Mouse (Mus musculus) liver, postnatal 0 days (tissue): ENCODE measurements around the gene Cacybp. TPM values are rescaled to one million over a fixed set of nuclear protein-coding genes. Genes with fewer than 3 reads are reported as not detected.
A peak's percentile ranks its signal among the peaks of the same experiment; 100 is the strongest.

Experiments used
- ATAC-seq: fragments of 200-750 bp; cut with Nextera tagmentation; 2 replicates; pipeline ENCODE4 v1.8.0; 2017; ENCODE audit warnings: mild to moderate bottlenecking, moderate library complexity
- DNase-seq: peaks from one replicate; pipeline ENCODE4 v3.0.0-alpha.2; 2016
- H3K27ac ChIP-seq: fragments of 300-500 bp; sonication (generic); 2 replicates; pipeline ENCODE4 v1.5.1; 2014; ENCODE audit warnings: antibody characterized with exemption, moderate library complexity, mild to moderate bottlenecking, low read depth
- H3K27me3 ChIP-seq: fragments of 300-500 bp; sonication (generic); 2 replicates; pipeline ENCODE4 v1.6.1; 2014; ENCODE audit warnings: low read length, control low read depth, mixed read lengths; ENCODE audit not compliant: insufficient read depth
- H3K36me3 ChIP-seq: fragments of 300-500 bp; sonication (generic); replicated peaks from 2 replicates; pipeline ENCODE4 v1.6.1; 2014; ENCODE audit warnings: mild to moderate bottlenecking, control low read depth, low read length, moderate library complexity, mixed read lengths; ENCODE audit not compliant: insufficient read depth
- H3K4me1 ChIP-seq: fragments of 300-500 bp; sonication (generic); 2 replicates; pipeline ENCODE4 v1.6.1; 2014; ENCODE audit warnings: antibody characterized with exemption, mild to moderate bottlenecking, control low read depth; ENCODE audit not compliant: insufficient read depth
- H3K4me2 ChIP-seq: fragments of 300-500 bp; sonication (generic); 2 replicates; pipeline ENCODE4 v1.6.1; 2014; ENCODE audit warnings: low read depth, mild to moderate bottlenecking, low read length, moderate library complexity, mixed read lengths
- H3K4me3 ChIP-seq: fragments of 300-500 bp; sonication (generic); 2 replicates; pipeline ENCODE4 v1.5.1; 2014; ENCODE audit warnings: low read depth, low read length
- H3K9ac ChIP-seq: fragments of 300-500 bp; sonication (generic); replicated peaks from 2 replicates; pipeline ENCODE4 v1.6.1; 2014; ENCODE audit warnings: mild to moderate bottlenecking, moderate library complexity
- H3K9me3 ChIP-seq: fragments of 300-500 bp; sonication (generic); 2 replicates; pipeline ENCODE4 v1.6.1; 2016; ENCODE audit warnings: mild to moderate bottlenecking, control low read depth, low read length, mixed read lengths
- CTCF ChIP-seq: sonication (generic); IDR thresholded peaks from 2 replicates; pipeline ENCODE4 v1.5.1; 2016; ENCODE audit warnings: antibody characterized with exemption, low read depth
- EP300 ChIP-seq: IDR thresholded peaks from 2 replicates; pipeline ENCODE4 v1.6.1; 2016; ENCODE audit warnings: antibody characterized with exemption, low read depth, mild to moderate bottlenecking
- whole genome bisulfite sequencing: fragments of 180-500 bp; shearing (Covaris S2); extraction: QIAGEN DNeasy Blood & Tissue Kit; methylation state at CpG from one replicate; pipeline ENCODE4 v1.1.7; 2014; ENCODE audit not compliant: insufficient replicate concordance; 5-methylcytosine and 5-hydroxymethylcytosine counted together
- polyA plus RNA-seq: library from polyadenylated mRNA; unstranded; fragments of >200 nt; fragmentation: Nextera tagmentation; extraction: Ambion mirVana; gene quantifications from 2 replicates; pipeline ENCODE4 v1.2.1, GENCODE M21; 2015

The Cacybp gene
- polyA plus RNA-seq, 1 experiment from 2014 or later, result 75.2 TPM

DNA sequence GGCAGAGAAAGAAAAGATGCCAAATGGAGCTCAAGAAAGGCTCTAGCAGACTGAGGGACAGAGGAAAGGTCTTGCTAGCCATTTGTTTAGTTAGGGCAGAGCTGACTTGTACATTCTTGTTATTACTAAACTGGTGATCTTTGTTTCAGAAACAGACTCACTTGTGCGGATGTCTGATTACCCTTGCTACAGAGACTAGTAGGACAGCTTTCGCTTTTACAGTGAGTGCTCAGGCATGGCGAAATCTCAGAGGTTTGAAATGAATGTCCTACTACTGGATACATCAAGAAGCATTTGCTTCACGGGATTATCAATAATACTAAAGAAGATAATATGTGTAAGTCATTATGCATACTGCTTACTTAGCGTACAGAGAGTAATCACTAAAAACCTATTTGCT lies 32.0 kb upstream of the Cacybp start:
- Histone ChIP-seq H3K9me3 (no peaks in the 10 kb centered on the region), H3K4me1 (no peaks in the 10 kb centered on the region), H3K9ac (no peak overlapping the region), H3K27me3 (no peaks in the 10 kb centered on the region), H3K36me3 (0 out of 2 replicates have a peak, but pooled peaks cover 4% of the 10 kb centered on the region), H3K4me2 (no peak overlapping the region), H3K4me3 (no peak overlapping the region), H3K27ac (no peak overlapping the region)
- ATAC-seq, result no peak
- TF ChIP-seq CTCF (no peak), EP300 (no peak)
- no peak for DNase-seq
- 78% methylated on average over 5 of the region's 5 CpGs for WGBS

DNA sequence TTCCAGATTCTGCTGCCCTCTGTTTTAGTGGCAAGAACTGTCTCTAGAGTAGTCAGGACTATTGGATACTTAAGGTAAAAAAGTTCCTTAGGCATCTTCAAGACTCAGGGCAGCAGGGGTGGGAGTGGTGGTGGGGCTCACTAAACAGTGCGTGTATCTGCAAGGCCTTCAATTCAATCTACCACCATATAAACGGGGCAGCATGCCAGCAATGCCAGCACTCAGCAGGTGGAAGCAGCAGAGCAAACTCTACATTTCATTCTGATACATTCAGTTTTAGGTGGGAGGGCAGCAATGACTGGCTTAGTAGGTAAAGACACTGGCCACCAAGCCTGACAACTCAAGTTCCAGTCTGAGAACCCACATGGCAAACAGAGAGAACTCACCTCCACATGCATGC lies 27.4 kb upstream of the Cacybp start:
- DNase-seq, result no peak
- H3K4me1 ChIP-seq, result no peaks in the 10 kb centered on the region
- no peak for ATAC-seq
- H3K9me3 ChIP-seq, result no peaks in the 10 kb centered on the region
- no peak overlapping the region for H3K9ac ChIP-seq
- 0 out of 2 replicates have a peak, but pooled peaks cover 15% of the 10 kb centered on the region for H3K36me3 ChIP-seq
- TF ChIP-seq CTCF, result no peak
- no peak for TF ChIP-seq EP300
- WGBS, result 80% methylated on average over 2 of the region's 2 CpGs
- no peak overlapping the region for H3K4me3 ChIP-seq
- H3K4me2 ChIP-seq, result no peak overlapping the region
- no peak overlapping the region for H3K27ac ChIP-seq
- H3K27me3 ChIP-seq, result no peaks in the 10 kb centered on the region

GRCm38 (mm10) chr1:160238852-160239443 lies 26.3 kb upstream of the Cacybp start:
- 90% methylated on average over 1 of the region's 1 CpGs for WGBS
- H3K27me3 ChIP-seq, result no peaks in the 10 kb centered on the region
- H3K4me1 ChIP-seq, result no peaks in the 10 kb centered on the region
- H3K27ac ChIP-seq, result no peak overlapping the region
- ATAC-seq (no peak), DNase-seq (no peak)
- H3K4me2 ChIP-seq, result no peak overlapping the region
- no peak for TF ChIP-seq EP300
- no peak for TF ChIP-seq CTCF
- no peak overlapping the region for H3K4me3 ChIP-seq
- H3K9me3 ChIP-seq, result no peaks in the 10 kb centered on the region
- 0 out of 2 replicates have a peak, but pooled peaks cover 16% of the 10 kb centered on the region for H3K36me3 ChIP-seq
- no peak overlapping the region for H3K9ac ChIP-seq

DNA sequence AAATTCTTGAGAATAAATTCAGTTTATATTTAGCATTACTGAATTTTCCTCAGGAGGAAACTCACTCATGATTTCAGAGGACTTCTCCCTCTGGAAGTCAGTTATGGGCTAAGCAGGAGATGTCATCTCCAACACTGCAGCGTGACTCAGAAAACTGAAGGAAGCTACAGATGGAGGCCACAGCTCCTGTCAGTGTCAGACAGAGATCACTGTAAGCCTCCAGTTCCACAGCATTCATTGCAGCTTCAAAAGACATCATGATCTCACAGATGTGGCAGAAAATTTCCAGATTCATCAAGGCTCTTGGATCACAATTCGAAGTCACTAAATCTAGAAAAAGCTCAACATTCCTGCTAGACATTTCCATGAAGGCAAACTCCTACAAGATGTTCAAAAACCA lies 25.3 kb upstream of the Cacybp start:
- ATAC-seq (no peak), DNase-seq (no peak)
- Histone ChIP-seq H3K9me3 (no peaks in the 10 kb centered on the region), H3K27ac (no peak overlapping the region), H3K4me3 (no peak overlapping the region), H3K36me3 (0 out of 2 replicates have a peak, but pooled peaks cover 16% of the 10 kb centered on the region), H3K27me3 (no peaks in the 10 kb centered on the region), H3K4me1 (no peaks in the 10 kb centered on the region), H3K4me2 (no peak overlapping the region), H3K9ac (no peak overlapping the region)
- TF ChIP-seq CTCF, result no peak
- no peak for TF ChIP-seq EP300
- WGBS, result 93% methylated on average over 2 of the region's 2 CpGs

DNA sequence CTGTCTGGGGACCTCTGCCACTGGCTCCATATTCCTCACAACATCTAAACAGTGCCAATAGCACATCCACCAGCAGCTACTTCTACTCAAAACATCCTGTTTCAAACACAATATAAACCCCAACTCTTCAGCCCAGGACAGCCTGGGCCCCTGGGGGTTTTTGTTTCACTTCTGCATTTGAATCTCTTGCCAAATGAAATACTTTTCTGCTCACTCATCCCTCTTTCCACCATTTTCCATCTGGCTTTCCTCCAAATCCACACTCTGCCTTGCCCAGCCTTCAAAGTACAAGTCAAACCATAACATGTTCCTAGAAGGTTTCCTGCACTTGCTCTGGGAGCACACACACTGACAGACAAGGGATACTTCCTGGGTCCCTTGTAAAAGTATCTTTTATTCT lies 21.2 kb upstream of the Cacybp start:
- DNase-seq (peak; percentile 39), ATAC-seq (peak; percentile 40; the same call in 1 of the 2 replicates)
- H3K36me3 ChIP-seq, result peaks cover 22% of the 10 kb centered on the region; the same call in 1 of the 2 replicates
- no peak overlapping the region for H3K9ac ChIP-seq
- no peaks in the 10 kb centered on the region for H3K27me3 ChIP-seq
- no peaks in the 10 kb centered on the region for H3K4me1 ChIP-seq
- TF ChIP-seq EP300 (no peak), CTCF (no peak)
- H3K4me3 ChIP-seq, result no peak overlapping the region
- H3K9me3 ChIP-seq, result no peaks in the 10 kb centered on the region
- no peak overlapping the region for H3K4me2 ChIP-seq
- peak overlapping the region; percentile 69 for H3K27ac ChIP-seq

DNA sequence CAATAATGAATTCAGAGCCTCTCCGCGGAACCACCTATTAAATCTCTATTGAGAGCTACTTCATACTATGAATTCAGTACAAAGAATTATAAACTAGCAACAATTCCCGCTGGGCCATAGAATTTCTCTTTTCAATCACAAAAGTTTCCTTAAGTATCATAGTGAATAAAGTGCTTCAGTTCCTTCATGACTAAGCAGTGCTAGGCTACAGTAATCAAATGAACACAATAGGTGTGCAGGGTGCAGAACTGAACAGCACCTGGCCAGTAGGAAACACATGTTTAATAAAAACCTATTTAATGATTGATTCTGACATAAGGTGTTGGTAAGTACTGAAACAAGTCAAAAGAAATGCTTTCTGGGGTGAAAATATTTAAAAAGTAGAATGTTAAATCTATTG lies 19.4 kb upstream of the Cacybp start:
- Histone ChIP-seq H3K27me3 (no peaks in the 10 kb centered on the region), H3K9me3 (no peaks in the 10 kb centered on the region), H3K27ac (no peak overlapping the region), H3K4me1 (0 out of 2 replicates have a peak, but pooled peaks cover 4% of the 10 kb centered on the region), H3K36me3 (peaks cover 13% of the 10 kb centered on the region; the same call in 1 of the 2 replicates), H3K4me2 (no peak overlapping the region), H3K9ac (no peak overlapping the region), H3K4me3 (no peak overlapping the region)
- DNase-seq (no peak), ATAC-seq (no peak)
- TF ChIP-seq CTCF (no peak), EP300 (no peak)
- WGBS, result 95% methylated on average over 3 of the region's 3 CpGs

GRCm38 (mm10) chr1:160231013-160231412 lies 18.3 kb upstream of the Cacybp start:
- DNase-seq (no peak), ATAC-seq (no peak)
- no peak overlapping the region for H3K27ac ChIP-seq
- H3K9me3 ChIP-seq, result no peaks in the 10 kb centered on the region
- 0 out of 2 replicates have a peak, but pooled peaks cover 4% of the 10 kb centered on the region for H3K4me1 ChIP-seq
- TF ChIP-seq CTCF (peak; percentile 55), EP300 (no peak)
- 60% methylated on average over 4 of the region's 4 CpGs for WGBS
- peaks cover 16% of the 10 kb centered on the region; the same call in 1 of the 2 replicates for H3K36me3 ChIP-seq
- H3K4me3 ChIP-seq, result no peak overlapping the region
- H3K9ac ChIP-seq, result no peak overlapping the region
- H3K4me2 ChIP-seq, result no peak overlapping the region
- no peaks in the 10 kb centered on the region for H3K27me3 ChIP-seq
